Mouse (Mus musculus) large intestine, adult 2 months (tissue): ENCODE measurements around the gene Tex33. TPM values are rescaled to one million over a fixed set of nuclear protein-coding genes. Genes with fewer than 3 reads are reported as not detected.

ENCODE experiments used
- DNase-seq: peaks from one replicate; pipeline ENCODE4 v3.0.0-alpha.2; 2012; ENCODE audit warnings: low read depth, low spot score
- WGBS: fragments of 180-500 bp; shearing (Covaris S2); methylation state at CpG from one replicate; pipeline ENCODE4 v1.1.7; 2018; 5-methylcytosine and 5-hydroxymethylcytosine counted together
- polyA plus RNA-seq: library from polyadenylated mRNA; depleted of rRNA; stranded (reverse); fragments of >200 nt; gene quantifications from 2 replicates; pipeline ENCODE4 v1.2.3, GENCODE M21; 2012; rRNA removed

The Tex33 gene
- not detected in 2 replicates for polyA plus RNA-seq

- 34% methylated on average over 8 of the region's 8 CpGs for WGBS
- no peak for DNase-seq
These were observed at the start of gene Tex33 for GRCm38 (mm10) chr15:78395478-78395962. TSS of gene Tex33 (minus strand) at chr15:78395912.

- 59% methylated on average over 6 of the region's 6 CpGs for WGBS
- DNase-seq: no peak
These were observed 48.1 kb upstream of the Tex33 start for GRCm38 (mm10) chr15:78443857-78444256.

DNA sequence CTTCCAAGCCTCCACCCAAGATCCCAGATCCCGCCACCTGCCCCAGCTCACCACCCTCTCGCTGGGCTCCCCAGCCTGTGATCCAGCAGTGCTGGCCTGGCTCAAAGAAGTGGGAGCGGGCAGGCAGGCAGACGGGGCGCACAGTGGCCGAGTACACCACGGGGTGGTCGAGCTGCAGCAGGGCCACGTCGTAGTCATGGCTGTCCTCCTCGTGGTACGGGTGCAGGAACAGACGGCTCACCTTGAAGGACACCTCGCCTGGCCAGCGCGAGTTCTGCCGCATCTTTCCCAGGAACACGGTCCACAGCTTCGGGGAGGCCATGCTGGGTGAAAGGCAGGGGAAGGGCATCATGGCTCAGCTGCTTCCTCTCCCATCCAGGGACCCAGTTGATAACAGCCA is 46.5 kb upstream of the Tex33 start:
- WGBS: 85% methylated on average over 19 of the region's 19 CpGs
- no peak for DNase-seq

GRCm38 (mm10) chr15:78438973-78439372 is 43.3 kb upstream of the Tex33 start:
- no peak for DNase-seq
- 64% methylated on average over 9 of the region's 9 CpGs for WGBS

DNA sequence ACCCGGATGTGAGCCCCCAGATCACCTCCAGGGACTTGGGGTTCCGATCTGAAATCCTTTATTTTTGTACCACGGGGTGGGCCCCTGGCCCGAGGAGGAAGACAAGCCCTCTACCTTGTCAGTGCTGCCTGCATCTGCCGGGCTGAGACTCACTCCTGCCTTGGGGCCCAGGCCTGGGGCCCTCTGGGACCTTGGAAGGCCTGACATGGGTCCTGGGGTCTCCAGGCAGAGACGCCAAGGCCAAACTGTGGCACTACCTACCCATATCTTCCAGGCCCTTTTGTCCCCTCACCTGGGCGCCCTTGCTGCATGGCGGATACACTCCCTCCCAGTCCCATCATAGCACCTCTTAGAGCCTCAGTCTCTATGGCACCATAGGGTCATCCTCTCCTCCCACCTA is 42.8 kb upstream of the Tex33 start:
- 76% methylated on average over 8 of the region's 8 CpGs for WGBS
- DNase-seq: no peak

DNA sequence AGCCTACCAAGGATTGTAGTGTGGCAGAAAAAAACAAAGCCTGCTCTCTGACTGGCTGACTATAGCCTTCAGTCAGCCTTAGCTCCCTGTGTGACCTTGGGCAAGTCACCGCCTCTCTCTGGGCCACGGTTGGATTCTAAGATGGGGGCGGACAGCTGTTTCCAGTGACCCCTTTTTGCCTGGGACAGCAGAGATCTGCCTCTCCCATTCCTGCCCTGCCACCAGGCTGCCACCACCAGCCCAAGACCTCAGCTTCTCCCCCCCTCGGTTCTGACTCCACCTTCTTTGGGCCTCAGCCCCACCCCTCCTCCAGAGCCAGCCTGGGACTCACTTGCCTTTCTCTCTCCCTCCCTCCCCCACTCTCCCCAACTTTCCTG is 42.3 kb upstream of the Tex33 start:
- 43% methylated on average over 4 of the region's 4 CpGs for WGBS

DNA sequence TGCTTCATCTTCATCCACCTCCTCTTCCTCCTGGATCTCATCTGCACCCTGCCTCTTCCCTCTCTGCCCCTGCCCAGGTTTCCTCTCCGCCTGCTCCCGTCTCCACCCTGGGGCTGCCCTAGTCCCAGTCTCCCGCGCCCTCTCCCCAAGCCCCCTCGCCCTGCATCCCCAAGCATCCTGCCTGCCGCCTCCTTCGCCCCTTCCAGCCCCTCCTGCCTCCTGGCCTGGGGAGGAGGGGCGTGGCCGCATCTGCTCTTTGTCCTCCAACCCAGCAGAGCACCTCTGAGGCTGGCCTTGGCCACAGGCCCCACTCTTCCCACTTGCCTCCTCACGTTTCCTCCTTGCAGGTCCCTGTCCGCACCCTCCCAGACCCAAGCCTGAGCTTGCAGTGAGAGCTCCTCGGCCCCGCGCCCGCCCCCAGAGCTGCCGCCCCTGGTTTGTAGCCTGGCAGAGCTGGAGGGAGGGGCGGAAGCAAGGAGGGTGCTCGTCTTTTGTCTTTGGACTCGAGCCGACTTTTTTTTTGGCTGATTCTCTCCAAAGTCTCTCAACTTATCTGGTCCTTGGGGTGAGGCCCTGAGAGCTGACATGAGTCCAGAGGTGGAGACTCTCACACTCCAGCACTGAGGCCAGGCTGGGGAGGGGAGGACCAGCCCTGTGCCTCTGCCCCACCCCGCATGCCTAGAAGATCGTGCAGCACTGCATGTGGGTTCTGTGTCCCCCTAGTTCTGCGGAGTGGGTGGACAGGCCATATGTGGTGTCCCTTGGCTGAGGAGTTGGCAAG is 41.7 kb upstream of the Tex33 start:
- WGBS: 18% methylated on average over 23 of the region's 23 CpGs
- DNase-seq: no peak

More for the DNA sequence above, 42.3 kb upstream of the Tex33 start:
- no peak for DNase-seq

GRCm38 (mm10) chr15:78436380-78437192 is 40.9 kb upstream of the Tex33 start:
- WGBS: 23% methylated on average over 31 of the region's 32 CpGs

GRCm38 (mm10) chr15:78435681-78436080 is 40.0 kb upstream of the Tex33 start:
- DNase-seq: no peak
- WGBS: 85% methylated on average over 11 of the region's 11 CpGs

More at GRCm38 (mm10) chr15:78436380-78437192, 40.9 kb upstream of the Tex33 start:
- peak; percentile 47 for DNase-seq

GRCm38 (mm10) chr15:78434896-78435520 is 39.3 kb upstream of the Tex33 start:
- no peak for DNase-seq
- WGBS: 50% methylated on average over 6 of the region's 6 CpGs

GRCm38 (mm10) chr15:78431541-78432121 is 35.9 kb upstream of the Tex33 start:
- 52% methylated on average over 7 of the region's 7 CpGs for WGBS
- DNase-seq: no peak

DNA sequence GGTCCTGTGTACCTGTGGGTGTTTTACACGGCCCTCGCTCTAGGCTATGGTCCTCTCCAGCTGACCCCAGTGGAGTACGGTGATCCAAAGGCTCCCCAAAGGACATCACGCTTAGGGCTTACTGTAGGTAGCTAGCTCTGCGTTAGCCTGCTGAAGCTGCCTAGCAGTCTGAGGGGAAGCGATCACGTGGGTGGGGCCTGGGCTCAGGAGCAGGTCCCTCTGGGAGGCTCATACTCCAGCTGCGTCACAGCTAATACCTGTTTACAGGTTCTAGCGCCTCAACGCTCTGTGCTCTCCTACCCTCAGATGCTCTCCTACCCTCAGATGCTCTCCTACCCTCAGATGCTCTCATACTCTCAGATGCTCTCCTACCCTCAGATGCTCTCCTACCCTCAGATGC is 35.2 kb upstream of the Tex33 start:
- 91% methylated on average over 10 of the region's 10 CpGs for WGBS

GRCm38 (mm10) chr15:78429871-78430622 is 34.3 kb upstream of the Tex33 start:
- WGBS: 83% methylated on average over 13 of the region's 13 CpGs
- DNase-seq: no peak

More for the DNA sequence above, 35.2 kb upstream of the Tex33 start:
- no peak for DNase-seq

DNA sequence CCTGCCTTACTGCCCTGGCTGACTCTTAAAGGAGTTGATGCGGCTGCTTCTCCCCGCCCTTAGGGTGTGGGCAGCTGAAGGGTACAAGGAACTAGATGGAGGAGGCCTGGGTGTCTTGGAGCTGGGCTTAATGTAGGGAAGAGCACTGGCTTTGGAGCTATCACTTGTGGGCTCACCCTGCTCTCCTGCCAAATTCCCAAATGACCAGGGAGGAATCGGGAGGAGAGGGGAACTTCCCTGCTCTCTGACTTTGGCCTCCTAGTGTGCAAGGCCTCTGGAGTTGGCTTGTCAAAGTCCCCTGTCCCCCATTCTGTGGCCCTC is 33.4 kb upstream of the Tex33 start:
- WGBS: 15% methylated on average over 3 of the region's 3 CpGs
- DNase-seq: peak; percentile 73

DNA sequence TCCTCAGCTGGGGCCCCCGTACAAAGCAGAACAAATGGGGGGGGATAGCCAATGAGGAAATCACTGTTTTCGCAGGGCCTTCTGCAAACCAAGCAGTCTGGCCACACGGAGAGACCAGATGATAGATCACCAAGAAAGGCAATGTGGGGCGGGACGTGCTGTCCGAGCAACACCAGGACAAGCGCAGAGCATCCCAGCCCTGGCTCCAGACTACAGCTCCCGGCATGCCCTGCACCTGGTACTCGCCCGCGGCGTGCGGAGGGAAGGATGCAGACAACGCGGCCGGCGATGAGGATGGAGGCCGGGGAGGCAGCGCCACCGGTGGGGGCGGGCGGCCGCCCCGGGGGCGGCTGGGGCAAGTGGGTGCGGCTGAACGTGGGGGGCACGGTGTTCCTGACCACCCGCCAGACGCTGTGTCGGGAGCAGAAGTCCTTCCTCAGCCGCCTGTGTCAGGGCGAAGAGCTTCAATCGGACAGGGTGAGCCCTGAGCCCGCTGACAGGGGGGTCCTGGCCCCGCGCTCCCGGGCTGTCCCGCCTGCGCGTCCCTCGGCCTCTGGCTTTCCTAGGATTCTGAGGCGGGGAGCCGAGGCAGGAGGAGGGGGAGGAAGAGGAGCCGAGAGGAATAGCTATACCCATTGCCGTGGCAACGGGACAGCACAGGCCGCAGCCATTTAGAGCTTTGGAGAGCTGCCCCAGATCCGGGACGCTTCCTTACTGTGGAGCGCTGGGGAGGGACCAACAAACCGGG is 32.9 kb upstream of the Tex33 start, which contains the start of gene Kctd17:
TSS of gene Kctd17 (plus strand) at position 174 of the 748 bp plus-strand sequence.
- WGBS: 2% methylated on average over 52 of the region's 52 CpGs
- DNase-seq: no peak

DNA sequence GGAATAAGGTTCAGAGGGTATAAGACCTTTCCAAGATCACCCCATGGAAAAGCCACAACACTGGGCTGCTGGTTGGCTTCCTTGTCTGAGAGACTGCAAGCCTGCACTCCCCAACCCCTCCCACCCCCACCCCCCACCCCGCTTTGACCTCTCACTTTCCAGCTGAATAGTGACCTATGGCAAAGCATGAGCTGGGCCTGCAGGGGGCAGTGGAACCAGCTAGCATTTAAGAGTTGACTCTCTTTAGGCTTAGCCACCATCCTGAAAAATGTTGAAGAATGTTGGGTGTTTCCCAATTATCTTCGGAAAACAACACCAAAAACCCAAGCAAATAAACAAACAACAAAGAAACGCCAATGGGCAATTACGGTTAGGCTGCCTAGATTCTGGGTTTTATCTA is 29.5 kb upstream of the Tex33 start:
- 70% methylated on average over 4 of the region's 4 CpGs for WGBS
- no peak for DNase-seq

GRCm38 (mm10) chr15:78424507-78424906 is 28.8 kb upstream of the Tex33 start:
- 16% methylated on average over 11 of the region's 11 CpGs for WGBS
- no peak for DNase-seq
